Mouse (Mus musculus): ENCODE measurements around the gene Gda.

The Gda gene

DNA sequence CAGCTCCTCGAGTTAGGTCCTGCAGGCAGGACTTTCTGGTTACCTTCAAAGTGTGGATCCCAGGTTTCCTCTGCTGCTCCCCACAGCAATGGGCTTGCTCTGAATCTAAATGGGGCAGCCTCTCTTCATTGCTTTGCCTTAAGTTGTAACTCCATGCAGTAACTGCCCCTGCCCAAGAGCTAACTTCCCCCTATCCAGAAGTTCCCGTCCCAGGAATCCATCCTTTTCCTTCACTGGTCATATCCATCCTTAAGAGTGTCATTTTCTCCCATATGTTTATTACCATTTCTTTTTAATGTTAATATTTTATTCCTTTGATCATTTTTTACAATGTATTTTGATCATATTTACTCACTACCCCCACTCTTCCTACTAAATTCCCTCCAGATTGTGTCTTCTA is at the start of gene Gda:
Gene Gda (minus strand): TSS at position 101 of the 400 bp plus-strand sequence.
- DNase-seq (ENCODE audit: low spot score in 2 of 2), result no peak

DNA sequence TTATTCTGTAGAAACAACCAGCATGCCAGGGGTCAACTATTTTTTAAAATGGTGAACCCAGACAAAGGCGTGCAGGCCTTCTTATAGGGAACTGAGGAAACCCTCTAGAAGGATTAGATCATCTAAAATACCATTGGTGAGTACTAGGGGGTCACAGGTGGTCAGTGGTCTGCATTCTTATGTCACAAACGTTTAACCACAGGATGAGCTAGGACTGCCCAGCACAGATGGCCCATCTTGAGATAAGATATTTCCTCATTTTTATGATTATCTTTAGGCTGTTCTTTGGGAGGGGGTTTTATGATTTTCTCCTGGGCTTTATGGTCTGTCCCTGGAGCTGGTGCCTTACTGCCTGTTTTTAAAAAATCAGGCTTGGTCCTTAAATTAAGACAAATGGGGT is 47.0 kb upstream of the Gda start:
- no peak for DNase-seq (ENCODE audit: low spot score in 2 of 2)

DNA sequence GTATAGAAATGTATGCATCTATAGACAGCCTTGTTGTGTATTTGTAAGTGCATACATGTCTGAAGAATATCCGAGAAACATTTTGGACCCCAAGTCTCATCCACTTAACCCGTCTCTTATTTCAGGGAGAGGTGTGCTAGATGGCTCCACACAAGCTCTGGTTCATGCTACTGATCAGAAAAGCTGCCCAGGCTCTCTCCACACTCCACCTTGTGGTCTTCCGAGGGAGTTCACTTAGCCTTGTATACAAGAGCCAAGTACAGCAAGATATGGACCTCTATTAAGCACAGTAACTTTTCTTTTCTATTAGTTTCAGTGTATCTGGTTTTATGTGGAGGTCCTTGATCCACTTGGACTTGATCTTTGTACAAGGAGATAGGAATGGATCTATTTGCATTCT is 36.9 kb upstream of the Gda start:
- DNase-seq (ENCODE audit: low spot score in 2 of 2), result peak in 1 of 2 experiments; percentile 36

DNA sequence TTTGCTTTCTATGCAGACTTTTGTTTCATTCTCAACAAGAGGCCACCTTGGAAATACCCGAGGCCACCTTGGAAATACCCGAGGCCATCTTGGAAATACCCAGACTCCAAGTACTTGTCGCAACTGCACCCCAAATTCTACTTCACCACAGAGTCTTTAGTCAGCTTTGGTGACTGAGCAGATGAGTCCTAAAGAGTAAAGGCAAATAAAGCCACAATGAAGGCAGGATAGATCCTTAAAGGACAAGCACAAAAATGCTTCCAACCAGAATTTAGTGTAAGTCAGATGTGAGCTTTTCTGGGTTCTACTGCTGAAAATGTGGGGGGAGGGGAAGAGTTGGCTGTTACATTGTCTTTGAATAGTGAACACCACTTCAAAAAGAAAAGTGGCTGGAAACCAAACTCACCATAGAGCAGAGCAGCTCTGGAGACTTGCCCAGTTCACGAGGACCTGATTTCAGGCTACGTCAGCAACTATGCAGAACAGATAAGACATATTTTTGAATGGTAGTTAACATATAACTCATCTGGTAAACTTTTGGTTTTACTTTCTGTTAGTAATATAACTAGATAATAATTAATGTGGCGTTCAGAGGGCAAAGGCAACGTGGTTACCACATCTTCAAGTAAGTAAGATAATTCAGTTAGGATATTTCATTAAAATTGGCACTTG is 34.5 kb upstream of the Gda start:
- DNase-seq (ENCODE audit: low spot score in 2 of 2), result no peak

DNA sequence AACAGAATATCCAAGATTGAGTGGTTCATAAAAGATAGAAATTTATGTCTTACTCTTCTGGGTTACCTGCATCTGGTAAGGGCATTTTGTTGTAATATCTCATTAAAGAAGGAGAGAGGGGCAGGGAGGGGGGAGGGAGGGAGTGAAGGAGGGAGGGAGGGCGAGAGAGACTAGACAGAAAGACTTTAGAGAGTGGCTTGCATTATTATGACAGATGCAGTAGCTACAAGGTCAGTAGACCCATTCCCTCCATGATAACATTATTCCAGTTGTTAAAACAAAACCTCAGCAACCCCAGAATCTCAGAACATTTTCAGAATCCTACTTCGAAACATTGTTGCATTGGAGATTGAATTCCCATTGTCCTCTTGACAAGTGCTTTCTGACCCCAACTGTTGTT is 33.9 kb upstream of the Gda start:
- DNase-seq (ENCODE audit: low spot score in 2 of 2), result no peak

DNA sequence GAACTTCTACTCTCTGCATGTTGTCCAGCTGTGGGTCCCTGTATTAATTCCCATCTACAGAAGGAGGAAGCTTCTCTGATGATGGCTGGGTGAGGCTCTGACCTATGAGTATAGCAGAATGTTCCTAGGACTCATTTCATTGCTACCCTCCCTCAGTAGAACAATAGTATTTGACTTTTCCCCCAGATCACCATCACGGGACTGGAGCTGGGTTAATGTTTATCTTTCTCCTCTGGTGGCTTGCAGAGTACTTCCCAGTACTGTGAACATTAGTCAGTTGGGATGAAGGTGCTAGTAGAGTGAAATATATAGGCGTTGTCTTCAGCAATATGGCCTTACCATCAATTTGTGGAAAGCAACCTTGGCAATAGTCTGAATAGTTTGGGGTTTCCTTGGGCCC is 31.5 kb upstream of the Gda start:
- DNase-seq (ENCODE audit: low spot score in 2 of 2), result no peak

DNA sequence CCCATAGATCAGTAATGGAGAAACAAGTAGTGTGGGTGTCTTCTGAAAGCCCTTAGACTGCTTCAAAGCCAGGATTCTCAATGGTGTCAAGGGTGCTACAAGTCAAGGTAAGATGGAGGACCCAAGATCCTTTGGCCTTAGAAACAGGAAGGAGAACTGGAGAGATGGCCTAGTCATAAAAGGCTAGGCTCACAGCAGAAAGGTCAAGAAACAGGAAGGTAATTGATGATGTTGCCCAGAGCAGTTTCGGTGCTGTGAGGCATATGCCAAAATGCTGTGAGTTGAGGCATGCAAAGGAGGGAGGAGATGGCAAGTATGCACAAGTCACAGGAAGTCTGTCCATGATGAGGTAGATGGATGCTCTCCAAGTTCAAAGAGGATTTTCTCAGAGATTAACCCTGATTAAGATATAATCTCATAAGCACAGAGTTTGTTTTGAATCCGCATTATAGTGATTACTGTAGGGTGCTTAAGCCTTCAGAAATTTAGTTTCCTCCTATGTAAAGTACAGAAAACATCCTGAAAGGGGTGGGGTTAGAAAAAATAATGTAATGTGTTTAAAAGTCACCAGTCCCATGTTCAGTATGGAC is 26.2 kb upstream of the Gda start:
- DNase-seq (ENCODE audit: low spot score in 2 of 2), result no peak

DNA sequence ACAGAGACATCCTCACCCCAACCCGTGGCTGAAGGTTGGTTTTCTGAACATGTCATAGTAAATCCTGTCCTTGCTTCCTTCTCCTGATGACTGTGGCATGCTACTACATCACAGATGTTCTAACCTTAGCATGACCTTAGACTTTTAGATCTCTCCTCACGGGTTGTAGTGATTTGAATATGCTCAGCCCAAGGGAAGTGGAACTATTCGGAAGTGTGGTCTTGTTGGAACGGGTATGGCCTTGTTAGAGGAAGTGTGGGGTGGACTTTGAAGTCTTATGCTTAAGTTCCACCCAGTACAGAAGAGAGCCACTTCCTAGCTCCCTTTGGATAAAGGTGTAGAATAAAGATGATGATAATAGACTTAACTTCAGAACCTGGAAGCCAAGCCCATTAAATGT is 22.6 kb upstream of the Gda start:
- no peak for DNase-seq (ENCODE audit: low spot score in 2 of 2)

DNA sequence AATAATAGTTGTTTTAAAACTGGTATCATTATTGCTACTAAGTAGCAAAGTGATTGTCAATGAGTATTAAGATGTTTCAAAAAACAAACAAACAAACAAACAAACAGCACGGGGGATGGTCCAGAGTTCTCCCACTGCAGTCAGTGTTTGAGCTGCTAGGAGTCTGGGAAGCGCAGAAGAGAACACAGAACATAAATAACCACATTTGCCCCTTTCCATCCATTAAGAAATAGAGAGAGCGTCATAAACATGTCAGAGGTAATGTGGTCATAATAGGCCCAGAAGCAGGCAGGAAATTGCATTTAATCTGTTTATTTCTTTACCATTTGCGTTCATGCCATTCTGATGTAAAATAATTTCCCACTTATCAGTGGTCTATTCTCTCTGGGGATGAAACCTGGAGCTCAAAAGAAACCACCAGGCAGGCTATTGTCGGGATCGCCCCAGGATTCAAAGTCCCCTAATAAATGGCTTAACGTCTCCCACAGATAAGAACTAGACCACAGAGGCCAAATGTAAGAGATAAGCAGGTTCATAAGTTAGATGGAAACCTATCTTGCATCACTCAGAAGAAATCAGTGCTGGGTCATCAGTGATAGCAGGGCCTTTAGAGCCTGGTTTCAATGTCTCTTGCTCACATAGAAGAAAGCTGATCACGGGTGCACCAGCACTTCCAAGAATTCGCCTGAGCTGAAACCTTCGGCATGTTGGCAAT is 20.7 kb upstream of the Gda start:
- DNase-seq (ENCODE audit: low spot score in 2 of 2), result no peak

DNA sequence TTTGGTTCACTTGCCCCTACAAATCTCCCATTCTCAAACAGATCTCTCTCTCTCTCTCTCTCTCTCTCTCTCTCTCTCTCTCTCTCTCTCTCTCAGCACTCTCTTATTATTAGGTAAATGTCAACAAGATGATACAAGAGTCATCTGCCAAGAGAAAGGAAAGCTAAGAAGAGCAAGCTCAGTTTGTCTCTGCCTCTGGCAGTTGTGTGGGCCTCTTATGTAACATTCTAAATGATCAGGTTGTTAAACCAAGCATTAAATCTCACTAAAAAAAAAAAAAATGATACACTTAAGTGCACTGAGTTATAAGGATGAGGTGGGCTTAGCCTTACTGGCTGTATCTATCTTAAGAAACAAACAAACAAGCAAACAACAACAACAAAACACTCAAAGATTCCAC is 18.1 kb upstream of the Gda start:
- no peak for DNase-seq (ENCODE audit: low spot score in 2 of 2)

DNA sequence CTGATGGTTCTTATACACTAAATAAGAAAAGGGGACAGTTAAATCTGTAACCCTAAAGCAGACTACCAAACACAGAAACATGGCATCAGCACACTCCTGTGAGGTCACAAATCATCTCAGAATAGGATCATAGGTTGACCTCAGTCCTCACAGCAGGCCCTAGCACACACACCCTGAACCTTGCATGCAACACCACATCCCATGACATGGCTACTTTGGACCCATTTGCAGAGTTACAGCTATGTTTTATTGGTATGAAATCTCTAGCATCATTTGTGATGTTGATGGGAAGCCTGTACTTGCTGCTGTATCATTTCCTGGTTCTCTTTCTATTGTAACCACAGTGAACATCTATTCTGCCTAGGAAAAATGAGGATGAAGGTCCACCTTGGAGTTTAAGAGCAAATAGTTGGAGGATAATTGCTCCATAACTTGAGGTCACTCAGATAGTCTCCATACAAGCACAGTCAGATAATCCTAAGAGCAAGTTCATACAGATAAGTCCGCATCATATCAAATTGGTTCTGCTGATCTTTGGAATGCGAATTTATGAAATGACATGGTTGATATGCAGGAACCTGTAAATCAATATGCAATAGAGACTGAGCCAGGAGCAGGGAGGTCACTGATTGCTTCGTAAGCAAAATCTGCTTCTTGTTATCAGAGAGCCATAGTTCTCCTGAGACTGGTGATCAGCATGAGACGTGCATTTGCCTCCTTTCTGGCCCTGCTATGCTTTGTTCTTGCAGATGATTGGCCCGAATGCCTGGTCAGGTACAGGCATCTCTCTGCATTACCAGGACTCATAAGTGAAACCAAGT is 14.1 kb upstream of the Gda start:
- DNase-seq (ENCODE audit: low spot score in 2 of 2), result no peak

DNA sequence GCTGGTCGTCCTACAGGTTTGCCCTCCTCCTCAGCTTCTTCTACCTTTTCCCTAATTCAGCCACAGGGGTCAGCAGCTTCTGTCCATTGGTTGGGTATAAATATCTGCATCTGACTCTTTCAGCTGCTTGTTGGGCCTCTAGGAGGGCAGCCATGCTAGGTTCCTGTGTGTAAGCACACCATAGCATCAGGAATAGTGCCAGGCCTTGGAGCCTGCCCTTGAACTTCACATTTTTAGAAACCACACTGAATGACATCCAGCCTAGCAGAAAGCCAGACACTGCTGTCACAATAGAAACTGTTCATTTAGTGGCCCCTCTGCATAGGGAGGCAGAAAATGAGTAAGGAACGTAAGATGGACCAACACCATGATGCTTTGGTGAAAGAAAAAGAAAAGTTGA is 8.9 kb upstream of the Gda start:
- DNase-seq (ENCODE audit: low spot score in 2 of 2), result no peak

DNA sequence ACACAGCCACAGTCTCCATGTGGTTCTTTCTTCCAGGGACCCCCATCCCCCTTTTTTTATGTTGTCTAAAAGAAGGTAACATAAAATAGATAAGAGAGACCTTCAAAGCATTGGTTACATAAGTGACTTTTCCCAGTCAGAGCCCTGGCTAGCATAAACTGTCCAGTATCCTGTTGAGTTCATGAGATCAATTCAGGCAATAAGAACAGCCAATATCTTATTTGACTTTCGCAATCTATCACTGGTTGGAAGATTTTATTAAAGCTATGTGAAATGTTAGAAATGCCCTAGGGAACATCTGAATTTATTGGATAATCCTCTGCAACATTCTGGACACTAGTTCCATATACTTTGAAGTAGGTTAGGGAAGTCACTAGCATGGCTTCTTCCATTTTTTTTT is 7.8 kb upstream of the Gda start:
- no peak for DNase-seq (ENCODE audit: low spot score in 2 of 2)

DNA sequence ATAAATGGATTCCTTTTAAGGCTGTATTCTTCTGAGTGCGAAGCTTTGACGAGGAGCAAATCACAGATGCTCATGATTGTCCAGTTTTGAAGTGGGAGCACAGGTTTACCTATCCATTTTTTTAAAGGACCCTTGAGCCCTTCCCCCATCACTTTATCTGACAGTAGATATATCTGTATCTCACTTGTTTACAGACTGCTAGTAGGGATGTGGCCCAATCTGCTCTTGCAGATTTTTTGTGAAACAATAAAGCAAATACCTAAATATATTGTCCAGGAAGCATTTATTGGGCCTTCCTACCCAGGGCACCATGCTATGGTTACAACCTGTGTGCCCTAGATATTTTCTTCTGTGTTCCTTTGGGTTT is 6.8 kb upstream of the Gda start:
- no peak for DNase-seq (ENCODE audit: low spot score in 2 of 2)

DNA sequence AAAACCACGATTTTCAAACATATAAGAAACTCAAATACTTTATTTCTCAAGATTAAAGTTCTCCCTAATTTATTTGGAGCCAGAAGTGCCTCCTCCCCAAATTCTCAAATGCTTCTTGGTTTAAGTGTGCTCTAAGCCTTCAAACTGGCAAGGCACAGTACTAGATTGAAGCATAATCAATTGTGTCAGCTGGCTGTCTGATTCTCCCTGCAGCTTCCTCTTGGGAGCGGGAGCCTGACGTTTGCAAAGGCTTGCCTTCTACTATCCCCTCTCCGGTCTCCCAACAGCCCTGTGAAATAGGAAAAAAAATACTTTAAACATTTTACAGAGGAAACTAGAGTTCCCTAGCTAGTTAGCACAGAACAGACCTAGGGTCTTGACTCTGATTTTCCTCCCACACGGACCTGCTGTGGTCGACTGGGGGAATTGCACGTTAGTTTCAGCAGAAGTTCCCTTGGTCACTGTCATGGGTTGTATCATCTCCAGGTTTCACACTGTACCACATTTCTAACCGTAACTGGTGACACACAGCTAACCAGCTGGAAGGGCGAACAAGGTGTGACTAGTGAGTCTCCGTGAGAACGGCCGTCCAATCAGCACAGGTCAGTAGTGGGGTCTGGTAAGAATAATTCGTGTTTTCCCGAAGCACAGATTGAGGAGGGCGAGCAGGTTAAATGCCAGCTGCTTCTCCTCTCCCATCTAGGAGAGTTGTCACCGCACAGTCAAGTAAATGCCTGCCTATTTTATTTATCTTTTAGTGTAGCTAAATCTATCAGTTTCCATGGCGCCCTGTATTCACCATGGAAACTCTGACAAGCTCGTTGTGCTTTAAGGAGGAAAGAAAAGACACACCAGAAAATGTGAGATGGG is 6.2 kb upstream of the Gda start:
- DNase-seq (ENCODE audit: low spot score in 2 of 2), result no peak

DNA sequence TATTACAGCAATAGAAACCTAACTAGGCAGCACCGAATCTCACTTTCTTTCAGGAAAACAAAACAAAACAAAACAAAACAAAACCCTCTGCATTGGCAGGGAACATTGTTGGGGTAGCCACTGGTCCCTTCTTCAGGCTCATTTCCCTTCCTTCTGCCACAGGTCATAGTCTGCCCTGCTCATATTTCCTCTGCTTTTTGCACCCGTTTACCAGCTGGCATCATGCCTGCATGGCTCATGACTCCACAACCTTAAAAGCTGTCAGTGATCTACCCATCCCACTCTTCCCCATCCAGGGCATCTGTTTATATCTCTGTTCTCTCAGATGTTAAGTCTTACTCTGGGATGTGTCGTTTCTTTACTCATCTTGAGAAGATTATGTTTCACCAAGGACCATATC is 5.3 kb upstream of the Gda start:
- no peak for DNase-seq (ENCODE audit: low spot score in 2 of 2)

DNA sequence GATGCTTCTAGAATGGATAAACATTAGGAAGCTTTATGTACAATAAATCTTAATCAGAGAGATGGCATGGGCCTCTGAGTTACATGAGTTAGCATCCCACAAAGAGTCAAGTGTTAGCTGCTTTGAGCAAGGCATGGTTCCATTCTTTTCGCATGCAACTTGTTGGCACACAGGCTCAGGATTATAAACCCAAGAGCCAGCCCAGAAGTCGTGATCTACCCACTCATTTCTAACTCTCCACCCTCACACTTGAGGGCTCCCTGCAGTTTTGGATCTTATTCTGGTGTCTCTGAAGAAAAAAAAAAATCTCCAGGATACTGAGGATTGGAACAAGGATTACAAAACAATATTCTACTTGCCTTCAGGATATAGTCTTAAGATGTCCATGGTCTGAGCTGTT is 4.5 kb upstream of the Gda start:
- DNase-seq (ENCODE audit: low spot score in 2 of 2), result no peak

DNA sequence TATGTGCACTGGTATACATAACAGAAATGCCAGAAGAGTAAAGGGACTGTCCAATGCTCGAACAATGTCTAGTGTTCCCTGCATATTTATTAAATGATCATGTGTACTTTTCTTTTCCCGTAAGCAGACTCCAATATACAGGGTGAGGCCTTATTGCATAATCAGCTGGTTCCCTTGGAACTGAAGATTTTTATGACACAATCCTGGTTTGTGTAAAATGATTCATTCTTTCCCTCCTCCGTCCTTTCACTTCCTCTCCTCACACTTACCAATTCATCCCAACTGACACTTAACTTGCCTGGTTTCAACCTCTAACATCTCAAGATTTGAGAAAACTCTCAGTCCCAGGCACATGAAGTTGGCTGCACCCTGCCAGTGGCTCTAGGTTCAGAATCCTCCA is 3.5 kb upstream of the Gda start:
- DNase-seq (ENCODE audit: low spot score in 2 of 2), result peak; percentile 23 to 35

DNA sequence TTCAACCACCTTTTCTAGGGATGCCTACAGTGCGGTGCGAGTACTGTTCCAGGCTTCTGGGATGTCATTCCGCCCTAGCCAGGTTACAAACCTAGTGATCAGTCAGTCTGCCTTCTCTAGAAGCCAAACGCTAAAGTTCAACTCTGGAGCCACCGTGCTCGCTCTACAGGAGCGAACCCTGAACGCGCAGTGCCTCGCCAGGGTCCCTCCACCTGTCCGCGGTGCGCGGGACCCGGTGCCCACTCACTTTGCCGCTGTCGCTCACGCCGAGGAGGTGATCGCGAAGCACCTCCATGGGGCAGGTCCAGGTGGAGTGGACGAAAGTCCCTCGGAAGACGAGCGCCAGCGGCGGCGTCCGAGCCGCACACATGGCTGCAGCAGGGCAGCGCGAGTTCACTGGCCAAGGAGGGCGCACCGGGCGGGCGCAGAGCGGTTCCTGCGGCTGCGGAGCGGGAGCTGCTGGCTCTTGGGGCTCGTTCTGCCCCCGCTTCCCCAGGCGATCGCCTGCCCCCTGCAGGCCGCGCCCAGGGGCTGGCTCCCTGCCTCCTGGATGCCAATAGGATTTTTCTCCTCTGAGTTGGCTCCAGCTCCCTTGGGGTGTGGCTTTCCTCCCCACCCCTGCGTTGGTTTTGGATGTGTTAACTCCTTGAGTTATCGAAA is 994 bp downstream of the Gda start:
- DNase-seq (ENCODE audit: low spot score in 2 of 2), result peak; percentile 86 to 89

DNA sequence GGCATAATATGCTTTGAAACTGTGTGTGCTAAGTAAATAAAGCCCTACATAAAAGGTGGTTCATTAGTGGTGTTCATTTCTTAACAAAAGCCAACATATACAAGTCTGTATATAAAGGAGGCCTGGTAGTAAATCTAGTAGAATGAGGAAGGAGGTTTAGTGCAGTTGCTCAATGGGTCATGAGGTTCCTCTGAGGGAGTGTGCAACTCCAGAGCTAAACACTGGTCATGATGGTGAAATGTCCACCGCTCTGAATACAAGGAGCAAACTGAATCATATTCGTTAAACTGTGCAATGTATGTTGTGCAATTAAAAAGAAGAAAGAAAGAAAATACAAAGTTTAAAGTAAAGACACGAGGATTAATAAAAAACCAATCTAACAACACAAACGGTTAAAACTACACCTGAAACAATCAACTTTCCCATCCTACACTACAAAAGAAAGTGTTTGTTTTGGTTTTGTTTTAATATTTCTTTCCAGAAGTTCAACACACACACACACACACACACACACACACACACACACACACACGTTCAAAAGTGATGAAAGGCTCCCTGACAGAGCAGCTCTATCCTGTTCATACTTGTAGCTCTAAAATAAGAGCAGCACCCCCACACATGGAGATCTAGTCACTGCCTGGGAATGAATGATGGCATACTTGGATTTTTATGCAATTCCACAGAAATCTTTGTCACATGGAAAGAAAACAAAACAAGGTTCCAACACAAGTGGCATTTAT is 11.9 kb downstream of the Gda start:
- no peak for DNase-seq (ENCODE audit: low spot score in 2 of 2)
